Mouse (Mus musculus) embryonic fibroblast, embryonic 13.5 days (primary cell): ENCODE measurements around the gene Orai1.

ENCODE experiments used
- CTCF ChIP-seq: IDR thresholded peaks from 2 replicates; pipeline ENCODE4 v1.5.1; 2011; ENCODE audit warnings: mild to moderate bottlenecking, control low read depth, low read length, moderate library complexity, borderline replicate concordance; ENCODE audit not compliant: insufficient read depth
- POLR2A ChIP-seq: IDR thresholded peaks from 2 replicates; pipeline ENCODE4 v1.6.1; 2011; ENCODE audit warnings: low read depth, mild to moderate bottlenecking, control low read depth, low read length, moderate library complexity

GRCm38 (mm10) chr5:123015915-123016314 lies 1.0 kb downstream of the Orai1 start:
- TF ChIP-seq POLR2A (no peak), CTCF (no peak)
